Mouse (Mus musculus) CD4-positive naive resting alpha-beta T cell, adult 76 days (primary cell): ENCODE measurements around the gene Jmy. TPM values are rescaled to one million over a fixed set of nuclear protein-coding genes. Genes with fewer than 3 reads are reported as not detected.

Experiments
- total RNA-seq: library from RNA; stranded (reverse); gene quantifications from one replicate; pipeline ENCODE4 v1.2.4, GENCODE M21; 2023

The Jmy gene
- 157 TPM for total RNA-seq

DNA sequence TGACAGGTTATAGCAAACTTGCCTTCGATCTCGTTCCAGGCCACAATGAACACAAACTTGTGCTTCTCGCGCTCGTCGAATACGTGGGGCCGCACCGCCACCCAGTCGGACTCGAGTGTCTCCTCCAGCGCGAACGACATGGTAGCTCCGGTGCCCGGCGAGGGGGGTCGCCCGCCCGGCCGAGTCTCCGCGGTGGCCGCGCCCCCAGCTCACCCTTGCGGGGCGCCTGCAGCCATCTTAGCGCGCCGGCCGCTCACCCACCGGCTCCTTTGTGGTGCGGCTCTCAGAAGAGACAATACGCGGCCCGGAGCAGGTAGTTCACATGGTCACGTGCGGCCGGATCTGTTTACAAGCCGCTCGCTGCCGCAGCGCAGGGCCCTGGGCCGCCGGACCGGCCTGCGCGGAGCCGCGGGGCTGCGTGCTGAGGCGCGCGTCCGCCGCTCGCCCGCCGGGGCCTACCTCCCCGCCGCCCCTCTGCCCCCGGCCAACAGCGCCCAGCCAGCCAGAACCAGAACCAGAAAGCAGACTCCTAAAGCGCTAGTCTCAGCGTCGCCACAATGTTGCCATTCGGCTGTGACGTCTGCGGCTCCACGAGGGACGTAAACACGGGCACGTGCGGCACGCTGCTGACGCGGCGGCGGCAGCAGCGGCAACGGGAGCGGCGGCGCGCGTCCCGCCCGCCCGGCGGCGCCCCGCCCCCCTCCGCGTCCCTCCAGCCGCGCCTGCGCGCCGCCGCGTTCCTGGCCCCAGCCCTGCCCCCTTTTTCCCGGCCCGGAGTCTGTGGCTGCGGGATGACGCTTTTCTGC lies at the start of gene Jmy:
Jmy (minus strand) TSS at position 642 of the 806 bp plus-strand sequence.

Other genes with a start within 250 kb of the Jmy start
- 17.8 TPM for gene Homer1, start 200.2 kb downstream of the Jmy start, total RNA-seq
- 0.32 TPM for gene Bhmt, start 138.2 kb upstream of the Jmy start, total RNA-seq
- gene Bhmt2, start 174.5 kb upstream of the Jmy start, total RNA-seq: not detected
- not detected for gene Dmgdh, start 174.6 kb upstream of the Jmy start, total RNA-seq